Comparison of ENCODE assay signal across 29 mouse cellular contexts in the genomic region with DNA sequence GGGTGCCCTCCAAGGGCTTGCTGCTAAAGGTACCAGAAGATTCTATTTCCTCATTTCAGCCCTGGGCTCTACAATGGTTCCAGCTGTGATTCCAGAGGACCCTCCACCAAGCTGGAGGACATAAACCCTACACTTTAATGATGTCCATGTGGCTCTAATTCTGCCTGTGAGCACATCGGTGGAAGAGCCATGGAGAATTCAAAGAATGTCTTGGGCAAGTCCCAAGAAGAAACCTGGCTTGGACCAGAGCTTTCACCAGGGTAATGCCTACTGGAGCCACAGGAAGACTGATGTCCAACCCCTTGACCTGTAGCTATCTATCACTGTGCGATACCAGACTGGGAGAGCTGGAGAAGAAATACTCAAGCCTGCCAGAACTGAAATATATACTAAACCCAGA.
DNase-seq lines count a peak whose midpoint lies in the region; ATAC-seq and TF ChIP-seq lines count a peak whose summit lies in the region.
"Had no signal": no experiment of that assay in that cellular context is flagged by ENCODE, and none has a peak within 500 bp of the region (broad histone marks: within the 10 kb centered on the region; RNA-seq: fewer than 3 reads in every experiment).

No protein-coding gene starts in this region.

- no peak for TF ChIP-seq CTCF in gastrocnemius, adult 2 months (IDR thresholded peaks at IDR 0.05)

- no peak for DNase-seq in gastrocnemius, adult 2 months
- no peak for DNase-seq in gastrocnemius, adult 18-20 months (ENCODE audit: low spot score)
- no peak for DNase-seq in limb, embryonic 10.5 days (ENCODE audit: low spot score)
- peak; percentile 21 for DNase-seq in forelimb bud, embryonic 11.5 days (ENCODE audit: low read depth, low spot score)
- peak; percentile 12 for DNase-seq in yolk sac, embryonic 10.5 days (ENCODE audit: low spot score)
- no peak for DNase-seq in natural killer cell, adult 2 months (ENCODE audit: low spot score in 2 of 2)
- no peak for DNase-seq in cerebellum, postnatal 14 days
- DNase-seq: cerebellum, adult 8-10 months; gastrocnemius, postnatal 36 days; heart, postnatal 10 days; left cerebral cortex, postnatal 4 days; right cerebral cortex, postnatal 14 days; spleen, adult 18-20 months; thymus, adult 18-20 months; thymus, postnatal 4 days had no signal

- H3K4me3 ChIP-seq in gastrocnemius, adult 2 months: no peak overlapping the region
- no peak overlapping the region for H3K4me3 ChIP-seq in limb, embryonic 12.5 days (replicated peaks)
- no peak overlapping the region for H3K4me3 ChIP-seq in limb, embryonic 10.5 days
- H3K4me3 ChIP-seq: erythroblast, embryonic 14.5 days; forebrain, embryonic 13.5 days; hindbrain, embryonic 13.5 days; left cerebral cortex, adult 2 months; liver, embryonic 12.5 days; lung, embryonic 15.5 days; midbrain, embryonic 13.5 days; myocyte; neural tube, embryonic 15.5 days had no signal

- WGBS in limb, embryonic 12.5 days: 40% methylated on average over 2 of the region's 2 CpGs
- 55% methylated on average over 2 of the region's 2 CpGs for WGBS in limb, embryonic 10.5 days

- no peaks in the 10 kb centered on the region; the same call in 1 of the 2 replicates for H3K4me1 ChIP-seq in limb, embryonic 12.5 days (replicated peaks)
- peaks cover 9% of the 10 kb centered on the region for H3K4me1 ChIP-seq in limb, embryonic 10.5 days
- H3K4me1 ChIP-seq: forebrain, embryonic 13.5 days; hindbrain, embryonic 13.5 days; liver, embryonic 12.5 days; midbrain, embryonic 13.5 days; neural tube, embryonic 15.5 days had no signal

- no peak for ATAC-seq in limb, embryonic 12.5 days (ENCODE audit: insufficient number of reproducible peaks, insufficient read depth, low FRiP score, low TSS enrichment, low read depth)
- ATAC-seq: forebrain, embryonic 13.5 days; inflammation-experienced regulatory T-cells, adult 6 months; liver, embryonic 12.5 days; midbrain, embryonic 13.5 days had no signal

- no peaks in the 10 kb centered on the region for H3K9me3 ChIP-seq in limb, embryonic 12.5 days
- no peaks in the 10 kb centered on the region for H3K9me3 ChIP-seq in limb, embryonic 10.5 days (replicated peaks)
- H3K9me3 ChIP-seq: forebrain, embryonic 13.5 days; hindbrain, embryonic 13.5 days; liver, embryonic 12.5 days; lung, embryonic 15.5 days; midbrain, embryonic 13.5 days; neural tube, embryonic 15.5 days had no signal

- no peak overlapping the region for H3K9ac ChIP-seq in limb, embryonic 12.5 days (replicated peaks)
- H3K9ac ChIP-seq: forebrain, embryonic 13.5 days; hindbrain, embryonic 13.5 days; liver, embryonic 12.5 days; lung, embryonic 15.5 days; midbrain, embryonic 13.5 days; neural tube, embryonic 15.5 days had no signal

- no peaks in the 10 kb centered on the region for H3K36me3 ChIP-seq in limb, embryonic 12.5 days
- no peaks in the 10 kb centered on the region for H3K36me3 ChIP-seq in limb, embryonic 10.5 days
- H3K36me3 ChIP-seq: hindbrain, embryonic 13.5 days; liver, embryonic 12.5 days; lung, embryonic 15.5 days; midbrain, embryonic 13.5 days; neural tube, embryonic 15.5 days had no signal

- H3K27me3 ChIP-seq in limb, embryonic 12.5 days: 0 out of 2 replicates have a peak, but pooled peaks cover 3% of the 10 kb centered on the region
- H3K27me3 ChIP-seq in limb, embryonic 10.5 days (ENCODE audit: low read depth, poor library complexity, severe bottlenecking): no peaks in the 10 kb centered on the region
- H3K27me3 ChIP-seq: CH12.LX; forebrain, embryonic 13.5 days; hindbrain, embryonic 13.5 days; liver, embryonic 12.5 days; lung, embryonic 15.5 days; midbrain, embryonic 13.5 days; neural tube, embryonic 15.5 days had no signal

- H3K4me2 ChIP-seq in limb, embryonic 12.5 days: no peak overlapping the region
- H3K4me2 ChIP-seq: forebrain, embryonic 13.5 days; heart, embryonic 11.5 days; hindbrain, embryonic 13.5 days; liver, embryonic 12.5 days; lung, embryonic 15.5 days; midbrain, embryonic 13.5 days; neural tube, embryonic 15.5 days had no signal

- intact Hi-C loops in gastrocnemius, adult 2 months (cut with DNase I): no loop called here

- H3K27ac ChIP-seq in gastrocnemius, adult 2 months: 0 out of 2 replicates have a peak overlapping the region, but pooled peaks have one; percentile 1
- H3K27ac ChIP-seq in limb, embryonic 12.5 days: peak overlapping the region; percentile 42; the same call in 1 of the 2 replicates
- no peak overlapping the region for H3K27ac ChIP-seq in limb, embryonic 10.5 days
- H3K27ac ChIP-seq: forebrain, embryonic 13.5 days; hindbrain, embryonic 13.5 days; left cerebral cortex, adult 2 months; liver, embryonic 12.5 days; macrophage; midbrain, embryonic 13.5 days; neural tube, embryonic 15.5 days had no signal

Comparison
In these comparisons a context has a peak if more than half of its experiments do, and no peak if none do; other contexts are left out.
1. DNase-seq: peak in forelimb bud, embryonic 11.5 days (single experiment) and yolk sac, embryonic 10.5 days (single experiment); none in gastrocnemius, adult 2 months (single experiment), gastrocnemius, adult 18-20 months (single experiment), limb, embryonic 10.5 days (single experiment), natural killer cell, adult 2 months (0 of 2) and cerebellum, postnatal 14 days (0 of 2).